Mouse (Mus musculus): ENCODE results near the gene Ptprb.

- TF ChIP-seq CTCF (IDR thresholded peaks at IDR 0.05 in 2 of 3, conservative IDR thresholded peaks at IDR 0.05 in 1 of 3; ENCODE audit: control insufficient read depth in 1 of 3, insufficient read depth in 1 of 3, low read depth in 2 of 3, low read length in 3 of 3, poor library complexity in 1 of 3, severe bottlenecking in 1 of 3) (no peak), ZKSCAN1 (IDR thresholded peaks at IDR 0.05; ENCODE audit: low read depth, low read length) (no peak), E2F4 (IDR thresholded peaks at IDR 0.05; ENCODE audit: borderline replicate concordance, low read depth, low read length) (no peak), MYC (IDR thresholded peaks at IDR 0.05; ENCODE audit: low read depth, low read length) (no peak), EP300 (IDR thresholded peaks at IDR 0.05; ENCODE audit: low read depth in 1 of 2, low read length in 2 of 2) (no peak), ZC3H11A (IDR thresholded peaks at IDR 0.05; ENCODE audit: low read depth, low read length) (no peak), POLR2A (IDR thresholded peaks at IDR 0.05; ENCODE audit: control insufficient read depth in 1 of 2, insufficient read depth in 1 of 2, low read depth in 1 of 2, low read length in 2 of 2, poor library complexity in 1 of 2) (no peak), SMC3 (IDR thresholded peaks at IDR 0.05; ENCODE audit: low read depth, low read length) (no peak), NELFE (IDR thresholded peaks at IDR 0.05; ENCODE audit: low read depth, low read length) (no peak), GABPA (IDR thresholded peaks at IDR 0.05; ENCODE audit: low read depth, low read length) (no peak), USF1 (IDR thresholded peaks at IDR 0.05; ENCODE audit: low read depth, low read length) (no peak), ELF1 (IDR thresholded peaks at IDR 0.05; ENCODE audit: low read depth, low read length) (no peak), ZNF384 (IDR thresholded peaks at IDR 0.05; ENCODE audit: low read depth, low read length) (no peak)
These were observed 21.4 kb upstream of the Ptprb start for GRCm38 (mm10) chr10:116253972-116254371.
